Mouse (Mus musculus) heart, embryonic 11.5 days (tissue): Measurements from ENCODE around the gene Npr3. TPM values are rescaled to one million over a fixed set of nuclear protein-coding genes. Genes with fewer than 3 reads are reported as not detected.

Source experiments
- ATAC-seq: fragments of 200-750 bp; cut with Nextera tagmentation; replicated peaks from 2 replicates; pipeline ENCODE4 v1.8.0; 2017; ENCODE audit warnings: moderate library complexity; ENCODE audit not compliant: insufficient number of reproducible peaks, low FRiP score, low TSS enrichment
- H3K27ac ChIP-seq: fragments of 300-500 bp; sonication (generic); 2 replicates; pipeline ENCODE4 v1.5.1; 2014; ENCODE audit warnings: mild to moderate bottlenecking, low read depth, low read length
- H3K27me3 ChIP-seq: fragments of 300-500 bp; sonication (generic); 2 replicates; pipeline ENCODE4 v1.6.1; 2014; ENCODE audit warnings: mild to moderate bottlenecking, low read length, mixed read lengths; ENCODE audit not compliant: control insufficient read depth, insufficient read depth
- H3K36me3 ChIP-seq: fragments of 300-500 bp; sonication (generic); 2 replicates; pipeline ENCODE4 v1.6.1; 2014; ENCODE audit warnings: mild to moderate bottlenecking, low read length, moderate library complexity, mixed read lengths; ENCODE audit not compliant: control insufficient read depth, insufficient read depth
- H3K4me1 ChIP-seq: fragments of 300-500 bp; sonication (generic); 2 replicates; pipeline ENCODE4 v1.6.1; 2014; ENCODE audit warnings: low read length; ENCODE audit not compliant: control insufficient read depth, insufficient read depth
- H3K4me2 ChIP-seq: fragments of 300-500 bp; sonication (generic); 2 replicates; pipeline ENCODE4 v1.6.1; 2014; ENCODE audit warnings: mild to moderate bottlenecking, moderate library complexity
- H3K4me3 ChIP-seq: fragments of 300-500 bp; sonication (generic); 2 replicates; pipeline ENCODE4 v1.5.1; 2014; ENCODE audit warnings: low read depth, low read length
- H3K9ac ChIP-seq: fragments of 300-500 bp; sonication (generic); 2 replicates; pipeline ENCODE4 v1.6.1; 2014; ENCODE audit warnings: mild to moderate bottlenecking, low read depth, low read length, moderate library complexity
- H3K9me3 ChIP-seq: fragments of 300-500 bp; sonication (generic); replicated peaks from 2 replicates; pipeline ENCODE4 v1.6.1; 2016; ENCODE audit warnings: low read length; ENCODE audit not compliant: control insufficient read depth
- WGBS: fragments of 180-500 bp; shearing (Covaris S2); extraction: QIAGEN DNeasy Blood & Tissue Kit; methylation state at CpG from one replicate; pipeline ENCODE4 v1.1.7; 2014; ENCODE audit not compliant: insufficient replicate concordance; 5-methylcytosine and 5-hydroxymethylcytosine counted together
- polyA plus RNA-seq: library from polyadenylated mRNA; unstranded; fragments of >200 nt; fragmentation: Nextera tagmentation; extraction: Ambion mirVana; gene quantifications from 2 replicates; pipeline ENCODE4 v1.2.1, GENCODE M21; 2014

Npr3 gene
- polyA plus RNA-seq, 1 experiment from 2014 or later = 15.7 TPM

- Histone ChIP-seq H3K36me3 (no peaks in the 10 kb centered on the region), H3K4me1 (no peaks in the 10 kb centered on the region), H3K27me3 (no peaks in the 10 kb centered on the region), H3K4me3 (no peak overlapping the region), H3K9me3 (no peaks in the 10 kb centered on the region), H3K27ac (no peak overlapping the region), H3K4me2 (no peak overlapping the region), H3K9ac (no peak overlapping the region)
- no peak for ATAC-seq
- WGBS = 71% methylated on average over 9 of the region's 9 CpGs
These were observed 7.0 kb upstream of the Npr3 start for GRCm38 (mm10) chr15:11914101-11914500.

GRCm38 (mm10) chr15:11909875-11910274 is 2.8 kb upstream of the Npr3 start:
- Histone ChIP-seq H3K9ac (no peak overlapping the region), H3K4me1 (no peaks in the 10 kb centered on the region), H3K27ac (no peak overlapping the region), H3K4me3 (no peak overlapping the region), H3K9me3 (no peaks in the 10 kb centered on the region), H3K36me3 (no peaks in the 10 kb centered on the region), H3K27me3 (0 out of 2 replicates have a peak, but pooled peaks cover 3% of the 10 kb centered on the region), H3K4me2 (no peak overlapping the region)
- ATAC-seq = no peak
- WGBS = 39% methylated on average over 6 of the region's 6 CpGs

GRCm38 (mm10) chr15:11908166-11908565 is 1.1 kb upstream of the Npr3 start:
- ATAC-seq = no peak
- Histone ChIP-seq H3K9me3 (no peaks in the 10 kb centered on the region), H3K9ac (no peak overlapping the region), H3K27ac (no peak overlapping the region), H3K36me3 (no peaks in the 10 kb centered on the region), H3K4me2 (peak overlapping the region; percentile 60), H3K4me3 (peak overlapping the region; percentile 21), H3K27me3 (0 out of 2 replicates have a peak, but pooled peaks cover 3% of the 10 kb centered on the region), H3K4me1 (peaks cover 3% of the 10 kb centered on the region; the same call in 1 of the 2 replicates)
- WGBS = 10% methylated on average over 11 of the region's 11 CpGs

GRCm38 (mm10) chr15:11906021-11906570 is 991 bp downstream of the Npr3 start:
- Histone ChIP-seq H3K27me3 (0 out of 2 replicates have a peak, but pooled peaks cover 3% of the 10 kb centered on the region), H3K4me2 (peak overlapping the region; percentile 82), H3K4me1 (peaks cover 3% of the 10 kb centered on the region; the same call in 1 of the 2 replicates), H3K27ac (peak overlapping the region; percentile 66; the same call in 1 of the 2 replicates), H3K9ac (peak overlapping the region; percentile 73; the same call in 1 of the 2 replicates), H3K36me3 (no peaks in the 10 kb centered on the region), H3K9me3 (no peaks in the 10 kb centered on the region), H3K4me3 (peak overlapping the region; percentile 60)
- peak; percentile 45; the same call in 1 of the 2 replicates for ATAC-seq
- WGBS = under 1% methylated on average over 36 of the region's 36 CpGs

GRCm38 (mm10) chr15:11904848-11905672 is 2.0 kb downstream of the Npr3 start:
- H3K4me1 ChIP-seq = peaks cover 3% of the 10 kb centered on the region; the same call in 1 of the 2 replicates
- no peaks in the 10 kb centered on the region for H3K9me3 ChIP-seq
- no peaks in the 10 kb centered on the region for H3K36me3 ChIP-seq
- no peak for ATAC-seq
- H3K27ac ChIP-seq = peak overlapping the region; percentile 87
- H3K27me3 ChIP-seq = 0 out of 2 replicates have a peak, but pooled peaks cover 3% of the 10 kb centered on the region
- WGBS = under 1% methylated on average over 90 of the region's 90 CpGs
- H3K4me3 ChIP-seq = peak overlapping the region; percentile 60
- H3K4me2 ChIP-seq = peak overlapping the region; percentile 82
- peak overlapping the region; percentile 73 for H3K9ac ChIP-seq

GRCm38 (mm10) chr15:11904043-11904847 is 2.8 kb downstream of the Npr3 start:
- Histone ChIP-seq H3K4me3 (peak overlapping the region; percentile 60), H3K27me3 (0 out of 2 replicates have a peak, but pooled peaks cover 3% of the 10 kb centered on the region), H3K4me1 (peaks cover 3% of the 10 kb centered on the region; the same call in 1 of the 2 replicates), H3K36me3 (no peaks in the 10 kb centered on the region), H3K4me2 (peak overlapping the region; percentile 82), H3K9me3 (no peaks in the 10 kb centered on the region), H3K9ac (peak overlapping the region; percentile 73), H3K27ac (peak overlapping the region; percentile 87)
- under 1% methylated on average over 48 of the region's 48 CpGs for WGBS
- ATAC-seq = 0 out of 2 replicates have a peak, but pooled peaks have one; percentile 27

- 2% methylated on average over 34 of the region's 34 CpGs for WGBS
- Histone ChIP-seq H3K9me3 (no peaks in the 10 kb centered on the region), H3K4me1 (peaks cover 3% of the 10 kb centered on the region; the same call in 1 of the 2 replicates), H3K27me3 (0 out of 2 replicates have a peak, but pooled peaks cover 3% of the 10 kb centered on the region), H3K27ac (peak overlapping the region; percentile 87), H3K9ac (peak overlapping the region; percentile 73), H3K4me3 (peak overlapping the region; percentile 60), H3K36me3 (no peaks in the 10 kb centered on the region), H3K4me2 (peak overlapping the region; percentile 82)
- ATAC-seq = 0 out of 2 replicates have a peak, but pooled peaks have one; percentile 6
These were observed 3.7 kb downstream of the Npr3 start for GRCm38 (mm10) chr15:11903196-11904042.
